Comparison of ENCODE assay signal across 8 mouse cellular contexts in genomic region chr7:16629598-16630296, GRCm38 (mm10). TPM values are rescaled to one million over a fixed set of nuclear protein-coding genes. Genes with fewer than 3 reads are reported as not detected.
DNase-seq lines count a peak whose midpoint lies in the region; ATAC-seq and TF ChIP-seq lines count a peak whose summit lies in the region.

No protein-coding gene starts in this region.

- H3K27ac ChIP-seq in cortical plate, adult 2 months (ENCODE audit: insufficient read depth, low read length), result no peak overlapping the region
- H3K27ac ChIP-seq in hindbrain, postnatal 0 days, result no peak overlapping the region

- TF ChIP-seq POLR2A in cortical plate, adult 2 months (IDR thresholded peaks at IDR 0.05; ENCODE audit: extremely low read depth, insufficient read depth, low read length), result no peak
- no peak for TF ChIP-seq POLR2A in lung, adult 2 months (IDR thresholded peaks at IDR 0.05; ENCODE audit: borderline replicate concordance, extremely low read depth, low read depth, low read length)

- no peak overlapping the region for H3K4me2 ChIP-seq in hindbrain, postnatal 0 days (ENCODE audit: low read depth, low read length)

- H3K9ac ChIP-seq in hindbrain, postnatal 0 days (replicated peaks; ENCODE audit: low read length), result no peak overlapping the region

- TF ChIP-seq CTCF in cortical plate, adult 2 months (IDR thresholded peaks at IDR 0.05; ENCODE audit: extremely low read depth, insufficient read depth, low read length), result peak; percentile 83
- peak; percentile 95 for TF ChIP-seq CTCF in hindbrain, postnatal 0 days (IDR thresholded peaks at IDR 0.05; ENCODE audit: low read depth)
- peak; percentile 64 for TF ChIP-seq CTCF in lung, adult 2 months (IDR thresholded peaks at IDR 0.05; ENCODE audit: insufficient read depth, low read length)

- WGBS in hindbrain, postnatal 0 days, result 15% methylated on average over 10 of the region's 10 CpGs
- 16% methylated on average over 10 of the region's 10 CpGs for WGBS in lung, adult 2 months

- peak; percentile 36 for ATAC-seq in hindbrain, postnatal 0 days

- no peak overlapping the region for H3K4me3 ChIP-seq in cortical plate, adult 2 months (ENCODE audit: insufficient read depth, low read length)
- H3K4me3 ChIP-seq in hindbrain, postnatal 0 days (ENCODE audit: low read length), result no peak overlapping the region
- H3K4me3 ChIP-seq in lung, adult 2 months (replicated peaks; ENCODE audit: extremely low read depth, low read depth, low read length), result no peak overlapping the region

- H3K36me3 ChIP-seq in hindbrain, postnatal 0 days (ENCODE audit: insufficient read depth, low read length), result no peaks in the 10 kb centered on the region

- H3K27me3 ChIP-seq in hindbrain, postnatal 0 days (ENCODE audit: insufficient read depth, low read length), result no peaks in the 10 kb centered on the region

- peak; percentile 58 for DNase-seq in layer of hippocampus, adult 11-12 months (ENCODE audit: low spot score)
- DNase-seq in layer of hippocampus, adult 9-10 months (ENCODE audit: low spot score), result no peak
- DNase-seq in NIH3T3 (ENCODE audit: low read depth), result peak; percentile 65
- DNase-seq in hindbrain, postnatal 0 days (ENCODE audit: low spot score), result peak; percentile 83
- peak; percentile 35 for DNase-seq in lung, adult 2 months
- peak; percentile 79 for DNase-seq in retina, embryonic 14.5 days (ENCODE audit: low spot score)
- DNase-seq in ovary, adult 18-20 months (ENCODE audit: low spot score), result no peak

- H3K9me3 ChIP-seq in hindbrain, postnatal 0 days (ENCODE audit: low read length), result no peaks in the 10 kb centered on the region

- no peaks in the 10 kb centered on the region; the same call in 1 of the 2 replicates for H3K4me1 ChIP-seq in cortical plate, adult 2 months (ENCODE audit: control insufficient read depth, insufficient read depth, low read length)
- H3K4me1 ChIP-seq in hindbrain, postnatal 0 days (ENCODE audit: insufficient read depth, low read length), result no peaks in the 10 kb centered on the region
- no peaks in the 10 kb centered on the region for H3K4me1 ChIP-seq in lung, adult 2 months (ENCODE audit: control insufficient read depth, insufficient read depth, low read length)

RNA-seq across cellular contexts. Expression of gene Arhgap35, which starts 15.0 kb away (rescaled TPM):
- polyA plus RNA-seq in cortical plate, adult 2 months (2012; rRNA removed), result 56.9 and 58.3 TPM in 2 replicates
- total RNA-seq in hindbrain, postnatal 0 days (2014; rRNA removed), result 131 and 146 TPM in 2 replicates
- 21.2 and 24.8 TPM in 2 replicates for polyA plus RNA-seq in hindbrain, postnatal 0 days (2015; fragmentation: Nextera tagmentation; extraction: Ambion mirVana)
- 22.3 and 27.2 TPM in 2 replicates for polyA plus RNA-seq in lung, adult 2 months (2012; rRNA removed)

RNA-seq across cellular contexts. Expression of gene Ceacam15, which starts 45.8 kb away (rescaled TPM):
- polyA plus RNA-seq in cortical plate, adult 2 months (2012; rRNA removed), result 0.08 TPM in 1 of 2 replicates, not detected in the other
- total RNA-seq in hindbrain, postnatal 0 days (2014; rRNA removed), result not detected in 2 replicates
- polyA plus RNA-seq in hindbrain, postnatal 0 days (2015; fragmentation: Nextera tagmentation; extraction: Ambion mirVana), result not detected in 2 replicates
- polyA plus RNA-seq in lung, adult 2 months (2012; rRNA removed), result not detected in 2 replicates

Comparison
In these comparisons a context has a peak if more than half of its experiments do, and no peak if none do; other contexts are left out.
1. DNase-seq: peak in layer of hippocampus, adult 11-12 months (single experiment), NIH3T3 (single experiment), hindbrain, postnatal 0 days (single experiment), lung, adult 2 months (single experiment) and retina, embryonic 14.5 days (single experiment); none in layer of hippocampus, adult 9-10 months (single experiment) and ovary, adult 18-20 months (single experiment).
2. Peak in every context shown above with its lines, with median percentiles within 50 percentile points of each other: CTCF ChIP-seq.